Mouse (Mus musculus) CD4-positive naive resting alpha-beta T cell, adult 57 days (primary cell): ENCODE results near the gene Umodl1. TPM values are rescaled to one million over a fixed set of nuclear protein-coding genes. Genes with fewer than 3 reads are reported as not detected.

Experiments used
- total RNA-seq: library from RNA; stranded (reverse); gene quantifications from one replicate; pipeline ENCODE4 v1.2.4, GENCODE M21; 2023

The Umodl1 gene
- total RNA-seq: not detected

DNA sequence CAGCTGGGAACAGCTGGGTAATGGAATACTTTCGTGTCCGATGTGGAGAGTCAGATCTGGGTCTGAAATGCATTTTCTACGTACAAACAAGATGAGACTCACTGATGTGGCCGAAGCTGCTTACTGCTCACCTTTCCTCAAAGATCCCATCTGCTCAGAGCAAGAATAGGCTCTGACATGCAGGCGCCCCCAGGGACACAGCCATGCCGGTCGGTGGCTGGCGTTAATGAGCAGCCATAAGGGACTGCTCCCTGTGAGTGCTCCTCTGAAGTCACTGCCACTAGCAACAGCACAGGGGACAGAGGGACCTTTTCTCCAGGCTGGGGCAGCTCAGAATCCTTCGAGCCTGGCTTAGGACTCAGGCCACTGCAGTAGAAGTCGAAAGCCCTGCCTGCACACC, at the start of gene Umodl1:
Umodl1 (plus strand) TSS at position 301 of the 400 bp plus-strand sequence.

DNA sequence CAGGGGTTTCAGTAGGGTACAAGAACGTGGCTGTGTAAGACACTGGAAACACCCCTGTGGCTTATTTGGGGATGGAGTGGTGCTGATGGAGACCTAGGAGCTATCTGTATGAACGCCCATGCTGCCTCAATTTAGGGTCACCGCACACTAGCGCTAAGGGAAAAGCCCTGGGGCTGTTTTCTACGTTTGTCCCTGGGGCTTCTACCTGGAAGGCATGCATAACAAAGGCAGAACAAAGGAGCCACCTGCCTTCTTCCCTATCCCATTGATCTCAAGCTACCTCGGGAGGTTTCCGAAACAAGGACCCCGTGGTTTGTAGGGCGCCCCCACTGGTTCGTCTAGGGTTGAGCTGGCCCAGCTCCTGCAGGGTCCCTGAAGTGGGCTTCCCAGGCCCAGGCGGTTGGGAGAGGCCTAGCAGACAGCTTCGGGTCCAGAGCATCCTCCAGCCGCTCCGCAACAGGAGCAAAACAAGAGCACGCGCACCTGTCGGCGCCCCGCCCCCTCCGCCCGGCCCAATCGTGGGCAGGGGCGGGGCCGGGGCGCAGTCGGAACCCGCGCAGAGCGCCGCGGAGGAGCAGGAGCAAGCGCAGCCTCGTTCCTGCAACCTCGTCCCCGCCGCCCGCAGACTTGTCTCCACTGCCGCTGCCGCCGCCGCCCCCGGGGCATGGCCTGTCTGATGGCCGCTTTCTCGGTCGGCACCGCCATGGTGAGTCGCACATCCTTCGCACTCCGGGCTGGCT, 102.9 kb downstream of the Umodl1 start, which contains the start of gene Abcg1:
Abcg1 (plus strand) TSS at position 525 of the 740 bp plus-strand sequence.

Other genes with a start within 250 kb of the Umodl1 start
- gene Glp1r, start 52.8 kb upstream of the Umodl1 start, total RNA-seq: not detected
- gene Abcg1, start 103.0 kb downstream of the Umodl1 start, total RNA-seq: 147 TPM
- gene Tff3, start 175.0 kb downstream of the Umodl1 start, total RNA-seq: not detected
- gene Tff2, start 189.6 kb downstream of the Umodl1 start, total RNA-seq: not detected
- not detected for gene Tff1, start 210.6 kb downstream of the Umodl1 start, total RNA-seq
- gene Tmprss3, start 244.3 kb downstream of the Umodl1 start, total RNA-seq: 0.24 TPM